Mouse (Mus musculus) embryonic fibroblast, embryonic 13.5 days (primary cell): ENCODE data around the gene Ablim2.

Experiments
- CTCF ChIP-seq: IDR thresholded peaks from 2 replicates; pipeline ENCODE4 v1.5.1; 2011; ENCODE audit warnings: mild to moderate bottlenecking, control low read depth, low read length, moderate library complexity, borderline replicate concordance; ENCODE audit not compliant: insufficient read depth
- POLR2A ChIP-seq: IDR thresholded peaks from 2 replicates; pipeline ENCODE4 v1.6.1; 2011; ENCODE audit warnings: low read depth, mild to moderate bottlenecking, control low read depth, low read length, moderate library complexity

- no peak for TF ChIP-seq POLR2A
- no peak for TF ChIP-seq CTCF
Measured at GRCm38 (mm10) chr5:35781116-35781515, 23.4 kb downstream of the Ablim2 start.
